Mouse (Mus musculus): Measurements from ENCODE around the gene Gm37240.
A peak's percentile ranks its signal among the peaks of the same experiment; 100 is the strongest.

The Gm37240 gene

GRCm38 (mm10) chr3:84841271-84841670 lies 1046.0 kb downstream of the Gm37240 start:
- DNase-seq (ENCODE audit: extremely low spot score), result no peak

- DNase-seq (ENCODE audit: extremely low spot score), result no peak
Measured at GRCm38 (mm10) chr3:84839499-84839898, 1047.8 kb downstream of the Gm37240 start.

- DNase-seq (ENCODE audit: extremely low spot score), result no peak
Measured at GRCm38 (mm10) chr3:84837984-84838383, 1049.3 kb downstream of the Gm37240 start.

- DNase-seq (ENCODE audit: extremely low spot score), result no peak
Measured at GRCm38 (mm10) chr3:84836029-84836428, 1051.3 kb downstream of the Gm37240 start.

GRCm38 (mm10) chr3:84829366-84829765 lies 1058.0 kb downstream of the Gm37240 start:
- no peak for DNase-seq (ENCODE audit: extremely low spot score)

- DNase-seq (ENCODE audit: extremely low spot score), result no peak
Measured at GRCm38 (mm10) chr3:84827617-84828016, 1059.7 kb downstream of the Gm37240 start.

GRCm38 (mm10) chr3:84826938-84827337 lies 1060.4 kb downstream of the Gm37240 start:
- no peak for DNase-seq (ENCODE audit: extremely low spot score)

- no peak for DNase-seq (ENCODE audit: extremely low spot score)
Measured at GRCm38 (mm10) chr3:84826405-84826804, 1060.9 kb downstream of the Gm37240 start.

GRCm38 (mm10) chr3:84825990-84826389 lies 1061.3 kb downstream of the Gm37240 start:
- no peak for DNase-seq (ENCODE audit: extremely low spot score)

GRCm38 (mm10) chr3:84820654-84821201 lies 1066.6 kb downstream of the Gm37240 start:
- DNase-seq (ENCODE audit: extremely low spot score), result no peak

GRCm38 (mm10) chr3:84816951-84817350 lies 1070.4 kb downstream of the Gm37240 start:
- DNase-seq (ENCODE audit: extremely low spot score), result no peak

- DNase-seq (ENCODE audit: extremely low spot score), result peak; percentile 35
Measured at GRCm38 (mm10) chr3:84815461-84815860, 1071.9 kb downstream of the Gm37240 start.

GRCm38 (mm10) chr3:84814762-84815381 lies 1072.4 kb downstream of the Gm37240 start, which contains the start of gene Fbxw7:
Gene Fbxw7, plus strand, starts transcription at chr3:84815268.
- DNase-seq (ENCODE audit: extremely low spot score), result peak; percentile 33

GRCm38 (mm10) chr3:84814157-84814761 lies 1073.1 kb downstream of the Gm37240 start:
- peak; percentile 100 for DNase-seq (ENCODE audit: extremely low spot score)

- no peak for DNase-seq (ENCODE audit: extremely low spot score)
Measured at GRCm38 (mm10) chr3:84813436-84814156, 1073.7 kb downstream of the Gm37240 start.

GRCm38 (mm10) chr3:84810803-84811202 lies 1076.5 kb downstream of the Gm37240 start:
- DNase-seq (ENCODE audit: extremely low spot score), result no peak

- DNase-seq (ENCODE audit: extremely low spot score), result no peak
Measured at GRCm38 (mm10) chr3:84808906-84809305, 1078.4 kb downstream of the Gm37240 start.

- no peak for DNase-seq (ENCODE audit: extremely low spot score)
Measured at GRCm38 (mm10) chr3:84807826-84808225, 1079.5 kb downstream of the Gm37240 start.

- no peak for DNase-seq (ENCODE audit: extremely low spot score)
Measured at GRCm38 (mm10) chr3:84806206-84806605, 1081.1 kb downstream of the Gm37240 start.

- no peak for DNase-seq (ENCODE audit: extremely low spot score)
Measured at GRCm38 (mm10) chr3:84804036-84804435, 1083.3 kb downstream of the Gm37240 start.

GRCm38 (mm10) chr3:84787914-84788313 lies 1099.4 kb downstream of the Gm37240 start:
- no peak for DNase-seq (ENCODE audit: extremely low spot score)

GRCm38 (mm10) chr3:84776084-84776483 lies 1111.2 kb downstream of the Gm37240 start:
- no peak for DNase-seq (ENCODE audit: extremely low spot score)

- no peak for DNase-seq (ENCODE audit: extremely low spot score)
Measured at GRCm38 (mm10) chr3:84775577-84775976, 1111.7 kb downstream of the Gm37240 start.
